Mouse (Mus musculus) CH12.LX (cell line): ENCODE measurements around the gene Trim10. TPM values are rescaled to one million over a fixed set of nuclear protein-coding genes. Genes with fewer than 3 reads are reported as not detected.

Experiments
- DNase-seq: peaks from one replicate; pipeline ENCODE4 v3.0.0-alpha.2; 2013; ENCODE audit errors: extremely low read depth
- H3K27ac ChIP-seq: 2 replicates; pipeline ENCODE4 v1.5.1; 2012; ENCODE audit warnings: low read depth, mild to moderate bottlenecking, control low read depth, moderate library complexity; ENCODE audit not compliant: insufficient read depth
- H3K27me3 ChIP-seq: replicated peaks from 2 replicates; pipeline ENCODE3; 2012; ENCODE audit warnings: inconsistent platforms
- H3K36me3 ChIP-seq, 2 experiments: replicated peaks in 1 of 2; 2 replicates each; pipeline versions ENCODE3 to v1.6.1; 2012; ENCODE audit warnings: inconsistent platforms in 1 of 2, low read length in 1 of 2, mild to moderate bottlenecking in 1 of 2, mixed read lengths in 1 of 2, moderate library complexity in 1 of 2; ENCODE audit not compliant: control insufficient read depth in 1 of 2, insufficient read depth in 1 of 2
- H3K4me1 ChIP-seq, 2 experiments: 2 replicates each; pipeline ENCODE4 v1.6.1; 2012; ENCODE audit warnings: inconsistent platforms in 1 of 2, moderate library complexity in 1 of 2; ENCODE audit not compliant: insufficient read depth in 2 of 2, control insufficient read depth in 1 of 2
- H3K4me2 ChIP-seq: 2 replicates; pipeline ENCODE4 v1.6.1; 2012; ENCODE audit warnings: low read depth, mild to moderate bottlenecking, control low read depth; ENCODE audit not compliant: poor library complexity, insufficient read depth, severe bottlenecking
- H3K4me3 ChIP-seq, 3 experiments: fragments of 150-350 bp in 1 of 3; sonication (generic) in 1 of 3; replicated peaks in 1 of 3; 2 replicates each; pipeline versions ENCODE3 to v1.5.1; 2011 to 2012; ENCODE audit warnings: low read depth in 2 of 3, low read length in 2 of 3, mild to moderate bottlenecking in 2 of 3, moderate library complexity in 2 of 3, control low read depth in 1 of 3, improper control_type of control experiment in 1 of 3, inconsistent platforms in 1 of 3, mixed read lengths in 1 of 3; ENCODE audit not compliant: poor library complexity in 1 of 3
- H3K79me2 ChIP-seq: replicated peaks from 2 replicates; pipeline ENCODE4 v1.6.1; 2012; ENCODE audit warnings: mild to moderate bottlenecking, moderate library complexity; ENCODE audit not compliant: control insufficient read depth, poor library complexity, insufficient read depth, severe bottlenecking; ENCODE audit errors: extremely low read depth
- H3K9ac ChIP-seq: 2 replicates; pipeline ENCODE4 v1.6.1; 2012; ENCODE audit warnings: low read depth, mild to moderate bottlenecking, control low read depth, moderate library complexity; ENCODE audit not compliant: insufficient read depth
- H3K9me3 ChIP-seq: replicated peaks from 2 replicates; pipeline ENCODE3; 2012; ENCODE audit warnings: low read length, inconsistent platforms, mixed read lengths
- BHLHE40 ChIP-seq: IDR thresholded peaks from 2 replicates; pipeline ENCODE4 v1.6.1; 2011; ENCODE audit warnings: mild to moderate bottlenecking, low read depth, low read length, improper control_type of control experiment
- CHD1 ChIP-seq: IDR thresholded peaks from 2 replicates; pipeline ENCODE4 v1.6.1; 2012; ENCODE audit warnings: low read depth, low read length, improper control_type of control experiment, inconsistent platforms
- CHD2 ChIP-seq: IDR thresholded peaks from 2 replicates; pipeline ENCODE4 v1.6.1; 2011; ENCODE audit warnings: low read length, improper control_type of control experiment
- E2F4 ChIP-seq: IDR thresholded peaks from 2 replicates; pipeline ENCODE4 v1.6.1; 2011; ENCODE audit warnings: low read depth, low read length, improper control_type of control experiment; ENCODE audit not compliant: insufficient replicate concordance
- ELF1 ChIP-seq: IDR thresholded peaks from 2 replicates; pipeline ENCODE4 v1.6.1; 2014; ENCODE audit warnings: low read depth, mild to moderate bottlenecking, inconsistent platforms, low read length, improper control_type of control experiment
- ETS1 ChIP-seq: conservative IDR thresholded peaks from 2 replicates; pipeline ENCODE4 v1.6.1; 2012; ENCODE audit warnings: low read depth, mild to moderate bottlenecking, inconsistent platforms, low read length, improper control_type of control experiment, moderate library complexity
- GABPA ChIP-seq: IDR thresholded peaks from 2 replicates; pipeline ENCODE4 v1.6.1; 2012; ENCODE audit warnings: low read depth, low read length, improper control_type of control experiment, inconsistent platforms; ENCODE audit not compliant: insufficient replicate concordance
- IRF4 ChIP-seq: IDR thresholded peaks from 2 replicates; pipeline ENCODE4 v1.6.1; 2014; ENCODE audit warnings: low read depth, mild to moderate bottlenecking, inconsistent platforms, low read length, improper control_type of control experiment
- JUN ChIP-seq: IDR thresholded peaks from 2 replicates; pipeline ENCODE4 v1.6.1; 2011; ENCODE audit warnings: low read depth, mild to moderate bottlenecking, low read length, improper control_type of control experiment, moderate library complexity; ENCODE audit not compliant: insufficient read depth
- KAT2A ChIP-seq: IDR thresholded peaks from 2 replicates; pipeline ENCODE4 v1.6.1; 2012; ENCODE audit warnings: low read length, improper control_type of control experiment, inconsistent platforms; ENCODE audit not compliant: insufficient replicate concordance
- NRF1 ChIP-seq: IDR thresholded peaks from 2 replicates; pipeline ENCODE4 v1.6.1; 2014; ENCODE audit warnings: low read depth, mild to moderate bottlenecking, inconsistent platforms, low read length, improper control_type of control experiment, moderate library complexity
- PAX5 ChIP-seq: IDR thresholded peaks from 2 replicates; pipeline ENCODE4 v1.6.1; 2012; ENCODE audit warnings: low read length, inconsistent platforms, mixed read lengths
- POLR2A ChIP-seq: IDR thresholded peaks from 2 replicates; pipeline ENCODE4 v1.6.1; 2011; ENCODE audit warnings: low read depth, mild to moderate bottlenecking, improper control_type of control experiment, low read length
- RAD21 ChIP-seq: IDR thresholded peaks from 2 replicates; pipeline ENCODE4 v1.6.1; 2011; ENCODE audit warnings: low read depth, mild to moderate bottlenecking, low read length, improper control_type of control experiment, moderate library complexity
- SMC3 ChIP-seq: IDR thresholded peaks from 2 replicates; pipeline ENCODE4 v1.6.1; 2011; ENCODE audit warnings: low read depth, low read length, improper control_type of control experiment
- TCF12 ChIP-seq: IDR thresholded peaks from 2 replicates; pipeline ENCODE4 v1.6.1; 2014; ENCODE audit warnings: low read depth, mild to moderate bottlenecking, inconsistent platforms, low read length, improper control_type of control experiment
- USF1 ChIP-seq: IDR thresholded peaks from 2 replicates; pipeline ENCODE4 v1.6.1; 2014; ENCODE audit warnings: low read depth, mild to moderate bottlenecking, inconsistent platforms, low read length, improper control_type of control experiment
- USF2 ChIP-seq: conservative IDR thresholded peaks from 2 replicates; pipeline ENCODE4 v1.6.1; 2011; ENCODE audit warnings: low read depth, low read length, improper control_type of control experiment
- ZKSCAN1 ChIP-seq: IDR thresholded peaks from 2 replicates; pipeline ENCODE4 v1.6.1; 2012; ENCODE audit warnings: low read depth, inconsistent platforms, low read length, improper control_type of control experiment, borderline replicate concordance
- ZMIZ1 ChIP-seq: IDR thresholded peaks from 2 replicates; pipeline ENCODE4 v1.6.1; 2012; ENCODE audit warnings: low read depth, mild to moderate bottlenecking, inconsistent platforms, low read length, improper control_type of control experiment
- ZNF384 ChIP-seq: IDR thresholded peaks from 2 replicates; pipeline ENCODE4 v1.6.1; 2012; ENCODE audit warnings: low read depth, low read length, improper control_type of control experiment, inconsistent platforms
- dilution Hi-C: fragments of 300-500 bp; cut with MboI; formaldehyde crosslinking; loops from 2 replicates; pipeline ENCODE4 v1.14.3; 2020; ENCODE audit warnings: low sequenced_read_pairs; ENCODE audit not compliant: extremely low pct_unique_long_range_greater_than_20kb, extremely low pct_ligation_motif_present
- in situ Hi-C: fragments of 300-500 bp; cut with MboI; formaldehyde crosslinking; loops from 3 replicates; pipeline ENCODE4 v1.14.3; 2019; ENCODE audit warnings: low sequenced_read_pairs, low pct_ligation_motif_present, low pct_unique_long_range_greater_than_20kb, mixed read lengths
- polyA plus RNA-seq: library from polyadenylated mRNA; unstranded; fragments of >175 nt; gene quantifications from 2 replicates; pipeline ENCODE4 v1.2.1, GENCODE M21; 2012; ENCODE audit warnings: low read depth; ENCODE audit not compliant: insufficient read length
- total RNA-seq, 2 experiments: library from RNA; depleted of rRNA; stranded (reverse); fragments of 300-350 nt in 1 of 2; fragments of >200 nt in 1 of 2; gene quantifications; 2 replicates each; pipeline ENCODE4 v1.2.3; 2012 to 2014

Gene Trim10
- total and polyA plus RNA-seq, 3 experiments, result not detected

DNA sequence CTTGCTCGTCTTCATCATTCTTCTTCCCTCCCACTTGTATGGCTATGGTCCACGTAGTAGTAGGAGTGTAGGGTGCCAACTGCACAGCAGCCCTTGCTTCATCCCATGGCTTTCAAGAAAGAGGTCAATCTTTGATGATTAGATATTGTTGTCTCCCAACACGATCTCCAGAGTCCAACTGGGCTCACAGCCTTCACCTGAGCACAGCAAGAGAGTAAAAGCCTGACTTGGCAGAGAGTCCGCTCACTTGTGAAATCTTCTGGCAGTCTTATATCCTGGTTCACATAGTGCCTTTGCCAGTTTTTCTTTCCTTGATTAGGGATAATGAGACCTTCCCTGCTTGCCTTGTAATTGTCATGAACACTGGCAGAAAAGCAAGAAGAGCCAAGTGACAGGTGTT is 13.1 kb upstream of the Trim10 start:
- Histone ChIP-seq H3K36me3 (peaks cover 56 to 90% of the 10 kb centered on the region in 2 experiments), H3K4me3 (no peak overlapping the region), H3K9ac (no peak overlapping the region), H3K27me3 (no peaks in the 10 kb centered on the region), H3K4me1 (no peaks in the 10 kb centered on the region), H3K27ac (no peak overlapping the region), H3K9me3 (no peaks in the 10 kb centered on the region), H3K79me2 (no peaks in the 10 kb centered on the region), H3K4me2 (no peak overlapping the region)
- in situ Hi-C loops (no loop called here), dilution Hi-C loops (no loop called here)
- no peak for DNase-seq
- TF ChIP-seq ZNF384 (no peak), ZMIZ1 (no peak), E2F4 (no peak), ETS1 (no peak), JUN (no peak), CHD1 (no peak), GABPA (no peak)

DNA sequence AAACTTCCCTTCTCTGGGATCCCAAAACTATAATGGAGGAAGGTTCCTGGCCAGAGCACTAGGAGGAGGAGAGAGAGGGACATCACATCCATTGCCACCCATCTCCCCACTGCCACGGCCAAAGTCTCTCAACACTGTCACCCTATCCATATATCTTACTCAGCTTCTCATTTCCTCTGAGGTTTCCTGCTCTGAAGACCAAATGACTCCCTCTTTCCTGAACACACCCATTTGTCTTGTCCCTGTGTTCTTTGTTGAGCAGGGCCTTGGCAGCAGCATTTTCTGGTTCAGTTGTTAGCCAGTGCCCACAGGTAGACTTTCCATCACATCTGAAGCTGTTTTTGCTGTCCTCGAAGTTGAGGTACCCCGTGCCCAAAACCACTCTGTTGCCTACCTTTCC is 11.2 kb upstream of the Trim10 start:
- peaks cover 42 to 71% of the 10 kb centered on the region in 2 experiments for H3K36me3 ChIP-seq
- no peak for TF ChIP-seq POLR2A
- no peak for TF ChIP-seq NRF1
- no peak for TF ChIP-seq PAX5
- no peak for TF ChIP-seq TCF12
- no peak for TF ChIP-seq GABPA
- TF ChIP-seq BHLHE40, result no peak
- no peak for TF ChIP-seq USF1
- no peak for TF ChIP-seq ZKSCAN1
- TF ChIP-seq ZNF384, result no peak
- TF ChIP-seq USF2, result no peak
- TF ChIP-seq KAT2A, result no peak
- TF ChIP-seq JUN, result no peak
- TF ChIP-seq IRF4, result no peak
- TF ChIP-seq E2F4, result no peak
- no peak for TF ChIP-seq ZMIZ1
- no peak for TF ChIP-seq ELF1
- no peak for TF ChIP-seq CHD2
- no peak for TF ChIP-seq SMC3
- TF ChIP-seq RAD21, result no peak
- TF ChIP-seq, all 38 proteins: peak for 0
- dilution Hi-C loops, result no loop called here

More for the DNA sequence above, 11.2 kb upstream of the Trim10 start:
- Histone ChIP-seq H3K27ac (no peak overlapping the region), H3K4me3 (no peak overlapping the region), H3K27me3 (no peaks in the 10 kb centered on the region), H3K4me2 (no peak overlapping the region), H3K9me3 (no peaks in the 10 kb centered on the region), H3K4me1 (no peaks in the 10 kb centered on the region), H3K79me2 (no peaks in the 10 kb centered on the region), H3K9ac (no peak overlapping the region)
- in situ Hi-C loops, result no loop called here
- no peak for DNase-seq
